Mouse (Mus musculus): ENCODE measurements around the gene Tmpo. TPM values are rescaled to one million over a fixed set of nuclear protein-coding genes. Genes with fewer than 3 reads are reported as not detected.

The Tmpo gene
- total and polyA plus RNA-seq, 3 experiments, result 41.1 to 90.6 (median 68.0) TPM

GRCm38 (mm10) chr10:91158442-91158841 lies 22.7 kb downstream of the Tmpo start:
- peak; percentile 78 for DNase-seq

DNA sequence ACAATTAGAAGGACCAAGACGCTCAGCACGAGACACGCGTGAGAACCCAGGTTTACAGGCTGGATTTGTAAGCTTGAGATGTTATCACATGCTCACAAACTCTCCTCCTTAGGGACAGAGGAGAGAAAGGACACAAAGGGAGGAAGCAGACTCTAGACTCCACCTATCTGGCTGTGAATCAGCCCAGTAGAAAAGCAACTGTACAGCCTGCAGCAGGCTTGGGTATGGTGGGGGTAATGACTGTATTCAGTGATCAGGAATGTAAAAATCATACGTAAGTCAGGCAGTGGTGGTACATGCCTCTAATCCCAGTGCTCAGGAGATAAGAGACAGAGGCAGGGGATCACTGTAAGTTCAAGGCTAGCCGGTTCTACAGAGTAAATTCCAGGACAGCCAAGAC lies 24.8 kb downstream of the Tmpo start:
- DNase-seq, result peak; percentile 27

- DNase-seq, result no peak
These were observed 27.1 kb downstream of the Tmpo start for GRCm38 (mm10) chr10:91153894-91154503.

DNA sequence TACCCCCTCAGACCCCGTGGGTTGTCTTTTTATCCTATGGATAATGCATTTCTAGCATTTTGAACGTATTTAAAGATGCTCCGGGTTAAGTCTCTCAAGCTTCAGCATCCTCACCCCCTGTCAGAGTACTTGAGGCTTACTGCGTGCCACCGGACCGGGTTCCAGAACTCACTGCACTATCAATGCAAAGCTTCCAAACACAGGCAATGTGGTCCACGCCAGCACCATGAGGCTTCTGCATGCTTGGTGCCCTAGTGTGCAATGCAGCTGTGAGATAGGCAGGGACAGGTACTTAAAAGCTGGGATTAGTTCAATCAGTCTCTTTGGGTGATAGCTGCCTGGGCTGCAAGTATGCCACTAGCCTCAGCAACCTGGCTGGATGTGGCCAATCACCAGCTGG lies 35.7 kb downstream of the Tmpo start:
- DNase-seq, result no peak

GRCm38 (mm10) chr10:91143313-91144230 lies 37.5 kb downstream of the Tmpo start:
- DNase-seq, result no peak

DNA sequence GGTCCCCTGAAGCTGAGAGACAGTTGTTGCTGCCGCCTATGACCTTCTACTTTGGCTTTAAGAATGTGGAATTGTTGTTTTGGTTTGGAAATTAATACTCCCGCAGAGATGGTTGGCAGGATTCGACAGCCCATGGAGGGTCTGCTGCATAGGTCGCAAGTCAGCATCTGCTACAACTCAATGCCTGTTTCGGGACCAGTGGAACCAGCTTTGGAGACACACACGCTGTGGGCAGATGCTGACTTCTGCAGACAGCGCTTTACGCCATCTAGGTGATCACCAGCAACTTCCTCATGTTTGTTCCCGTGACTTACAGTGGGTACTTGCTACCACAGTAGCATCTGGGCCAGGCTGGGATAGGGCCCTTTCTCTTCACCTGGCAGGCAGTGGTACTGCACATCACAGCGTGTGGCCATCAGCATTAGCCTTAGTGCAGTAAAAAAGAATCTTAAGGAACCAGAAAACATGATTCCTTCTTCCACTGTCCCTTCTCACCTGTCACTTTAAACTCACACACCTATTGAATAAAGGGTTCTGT lies 38.4 kb downstream of the Tmpo start:
- no peak for DNase-seq

DNA sequence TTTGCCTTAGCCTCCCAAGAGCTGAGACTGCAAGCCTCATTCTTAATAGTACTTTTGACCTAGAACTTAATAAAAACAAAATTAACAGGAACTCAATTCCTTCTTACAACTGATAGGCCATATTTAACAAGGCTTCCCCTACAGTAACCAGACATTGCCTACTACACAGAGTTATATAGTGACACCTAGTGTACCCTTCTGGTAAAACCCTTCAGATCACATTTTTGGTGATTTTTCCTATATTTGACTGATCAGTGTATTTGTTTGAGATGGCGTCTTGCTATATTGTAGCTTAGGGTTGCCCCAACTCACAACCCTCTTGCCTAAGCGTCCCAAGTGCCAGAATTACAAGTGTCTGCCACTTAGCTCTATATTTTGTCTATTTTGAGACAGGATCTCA lies 39.6 kb downstream of the Tmpo start:
- no peak for DNase-seq

GRCm38 (mm10) chr10:91139148-91139766 lies 41.9 kb downstream of the Tmpo start:
- no peak for DNase-seq

- DNase-seq, result peak; percentile 16
These were observed 42.8 kb downstream of the Tmpo start for GRCm38 (mm10) chr10:91138317-91138716.

DNA sequence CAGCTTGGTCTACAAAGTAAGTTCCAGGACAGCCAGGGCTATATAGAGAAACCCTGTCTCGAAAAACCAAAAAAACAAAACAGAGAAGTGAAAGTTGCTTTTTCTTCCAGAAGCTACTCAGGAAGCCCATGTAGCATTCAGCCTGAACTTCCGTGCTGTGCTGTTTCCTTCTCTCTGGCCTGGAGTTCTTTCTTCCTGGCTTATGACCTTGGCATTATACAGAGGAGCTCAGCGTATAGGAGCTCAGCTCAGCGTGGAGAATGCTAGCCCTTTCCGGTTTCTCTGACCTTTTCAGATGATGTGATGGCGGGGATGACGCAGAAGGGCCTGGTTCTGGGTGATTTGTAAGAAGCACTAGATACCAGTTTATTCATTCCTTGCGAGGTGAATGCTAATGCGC lies 43.7 kb downstream of the Tmpo start:
- DNase-seq, result peak; percentile 12

- DNase-seq, result no peak
These were observed 45.7 kb downstream of the Tmpo start for GRCm38 (mm10) chr10:91135302-91135972.

- DNase-seq, result no peak
These were observed 49.5 kb downstream of the Tmpo start for GRCm38 (mm10) chr10:91131565-91131964.

GRCm38 (mm10) chr10:91130792-91131191 lies 50.3 kb downstream of the Tmpo start:
- DNase-seq, result no peak

DNA sequence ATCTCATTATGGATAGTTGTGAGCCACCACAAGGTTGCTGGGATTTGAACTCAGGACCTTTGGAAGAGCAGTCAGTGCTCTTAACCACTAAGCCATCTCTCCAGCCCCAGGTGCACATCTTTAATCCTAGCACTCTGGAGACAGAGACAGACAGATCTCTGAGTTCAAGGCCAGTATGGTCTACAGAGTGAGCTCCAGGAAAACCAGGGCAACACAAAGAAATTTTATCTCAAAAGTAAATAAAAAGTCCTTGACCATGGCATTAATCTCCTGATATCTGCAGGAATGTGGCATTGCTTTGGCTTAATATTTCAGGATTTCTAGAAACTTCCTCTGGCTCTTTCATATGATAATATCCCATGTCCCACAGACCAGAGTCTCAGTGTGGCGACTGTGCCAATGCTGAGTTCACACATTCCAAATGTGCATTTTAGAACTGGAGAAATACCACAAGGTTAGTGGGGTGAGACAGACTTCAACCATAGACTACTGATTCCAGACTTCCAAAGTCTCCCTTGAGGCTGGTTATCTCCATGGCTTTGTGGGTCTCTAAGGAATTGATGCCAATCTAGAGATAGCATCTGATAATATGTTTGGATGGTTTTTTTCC lies 52.5 kb downstream of the Tmpo start:
- DNase-seq, result peak; percentile 63

DNA sequence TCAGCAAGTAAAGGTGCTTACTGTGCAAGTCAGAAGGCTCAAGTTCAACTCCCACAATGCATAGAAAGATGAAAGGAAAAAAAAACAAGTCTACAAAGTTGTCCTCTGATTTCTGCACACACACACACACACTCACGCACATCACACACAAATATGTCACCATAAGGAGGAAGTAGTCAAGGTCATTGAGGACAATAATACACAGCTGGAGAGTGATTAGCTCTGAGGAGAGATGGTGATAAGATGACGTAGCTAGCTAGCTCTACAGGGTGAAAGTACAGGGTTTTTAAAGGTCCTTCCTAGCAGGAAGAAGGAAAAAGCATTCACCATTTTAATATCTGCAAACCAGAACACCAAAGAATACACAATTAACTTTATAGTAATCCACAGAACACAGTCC lies 53.7 kb downstream of the Tmpo start:
- no peak for DNase-seq

- peak; percentile 42 for DNase-seq
These were observed 54.3 kb downstream of the Tmpo start for GRCm38 (mm10) chr10:91126618-91127355.

DNA sequence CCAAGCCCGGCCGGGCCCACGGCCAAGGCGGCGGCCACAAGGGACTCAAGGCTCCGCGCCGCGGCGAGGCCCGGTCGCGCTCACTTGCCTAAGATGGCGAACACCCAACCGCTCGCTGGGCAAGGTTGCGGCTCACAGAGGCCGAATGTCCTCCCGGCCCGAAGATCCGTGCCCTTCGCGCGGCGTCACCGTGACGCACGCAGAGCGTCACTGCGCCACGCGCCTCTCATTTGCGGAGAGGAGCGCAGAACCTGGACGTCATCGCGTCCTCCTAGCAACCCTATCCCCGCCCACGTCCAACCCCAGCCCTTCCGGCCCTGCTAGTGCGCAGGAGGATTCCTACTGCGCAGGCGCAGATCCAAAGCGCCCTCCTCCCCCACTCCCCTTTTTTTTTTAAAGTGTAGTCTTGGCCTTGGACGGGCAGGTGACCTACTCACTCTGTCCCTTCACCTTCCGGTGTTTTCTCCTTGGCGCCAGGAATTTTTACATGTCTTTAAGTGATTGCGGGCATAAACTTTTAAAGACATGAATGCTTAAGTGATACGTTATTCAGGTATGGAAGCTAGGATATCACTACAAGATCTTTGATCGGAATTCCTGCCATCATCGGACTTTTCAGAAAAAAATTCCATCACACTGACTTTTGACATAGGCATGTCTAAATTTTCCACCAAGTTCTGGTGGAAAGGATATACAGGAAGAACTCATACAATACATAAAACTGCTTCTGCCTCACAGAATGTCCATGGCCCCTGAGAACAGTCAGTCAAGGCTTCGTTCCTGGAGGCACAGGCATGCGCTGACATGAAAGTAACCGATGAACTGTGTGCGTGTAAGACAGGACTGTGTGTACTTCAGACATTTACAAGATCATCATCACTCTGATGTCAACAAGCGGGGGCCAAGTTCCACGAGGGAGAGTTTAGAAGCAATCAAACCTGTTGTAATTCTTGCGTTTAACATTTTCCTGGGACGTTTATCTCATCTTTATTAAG lies 57.0 kb downstream of the Tmpo start, which contains the start of gene Slc25a3:
TSS of gene Slc25a3 (minus strand) at position 232 of the 995 bp plus-strand sequence.
- peak; percentile 98 for DNase-seq

DNA sequence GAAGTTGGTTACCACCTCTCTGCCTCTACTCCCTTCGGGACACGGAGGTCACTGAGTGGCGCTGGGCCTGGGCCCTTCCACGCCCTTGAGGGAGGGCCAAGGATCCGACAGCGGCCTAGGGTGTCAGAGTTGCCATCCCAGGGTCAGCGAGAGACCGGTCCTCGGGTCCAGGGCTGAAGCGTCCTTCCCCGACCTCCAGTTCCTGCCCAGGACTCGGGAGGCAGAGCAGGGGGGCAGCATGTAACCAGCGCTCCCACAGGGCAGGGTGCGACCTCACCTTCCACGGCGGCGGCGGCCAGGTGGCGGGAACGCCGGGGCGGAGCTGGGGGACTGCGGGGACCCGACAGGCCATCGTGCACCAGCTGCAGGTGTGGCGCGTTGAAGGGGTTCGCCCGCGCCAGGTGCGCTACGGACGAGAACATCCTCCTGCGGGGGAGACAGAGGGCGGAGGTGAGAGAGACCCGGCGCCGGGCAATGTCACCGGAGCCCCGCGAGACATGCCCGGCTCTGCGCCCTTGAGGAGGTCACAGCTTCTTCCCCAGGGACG lies 57.8 kb downstream of the Tmpo start:
- DNase-seq, result peak; percentile 79

- no peak for DNase-seq
These were observed 58.5 kb downstream of the Tmpo start for GRCm38 (mm10) chr10:91122646-91123045.
